Mouse (Mus musculus) right cerebral cortex, postnatal 25 days (tissue): ENCODE data around the gene Hes1.

Experiments used
- DNase-seq: peaks from one replicate; pipeline ENCODE4 v3.0.0; 2022

The Hes1 gene

GRCm38 (mm10) chr16:30052839-30053511, 11.2 kb upstream of the Hes1 start:
- DNase-seq = no peak

- DNase-seq = no peak
Measured at GRCm38 (mm10) chr16:30054541-30054940, 9.6 kb upstream of the Hes1 start.

- no peak for DNase-seq
Measured at GRCm38 (mm10) chr16:30055361-30055889, 8.8 kb upstream of the Hes1 start.

GRCm38 (mm10) chr16:30055927-30056326, 8.3 kb upstream of the Hes1 start:
- no peak for DNase-seq

GRCm38 (mm10) chr16:30056906-30057305, 7.3 kb upstream of the Hes1 start:
- no peak for DNase-seq

GRCm38 (mm10) chr16:30058974-30059717, 5.0 kb upstream of the Hes1 start:
- DNase-seq = peak; percentile 31

GRCm38 (mm10) chr16:30060412-30060811, 3.8 kb upstream of the Hes1 start:
- peak; percentile 31 for DNase-seq

- peak; percentile 22 for DNase-seq
Measured at GRCm38 (mm10) chr16:30062242-30063030, 1.7 kb upstream of the Hes1 start.

- peak; percentile 72 for DNase-seq
Measured at GRCm38 (mm10) chr16:30063121-30063881, 883 bp upstream of the Hes1 start.

- DNase-seq = no peak
Measured at GRCm38 (mm10) chr16:30064613-30065012, 429 bp downstream of the Hes1 start.

- peak; percentile 86 for DNase-seq
Measured at GRCm38 (mm10) chr16:30065077-30065476, 893 bp downstream of the Hes1 start.

GRCm38 (mm10) chr16:30065537-30066183, 1.5 kb downstream of the Hes1 start:
- no peak for DNase-seq

GRCm38 (mm10) chr16:30066184-30066851, 2.1 kb downstream of the Hes1 start:
- peak; percentile 73 for DNase-seq

- DNase-seq = peak; percentile 89
Measured at GRCm38 (mm10) chr16:30066852-30067301, 2.7 kb downstream of the Hes1 start.

GRCm38 (mm10) chr16:30068041-30069020, 4.1 kb downstream of the Hes1 start:
- no peak for DNase-seq

GRCm38 (mm10) chr16:30069580-30069949, 5.4 kb downstream of the Hes1 start:
- DNase-seq = no peak

- peak; percentile 75 for DNase-seq
Measured at GRCm38 (mm10) chr16:30069950-30070770, 6.0 kb downstream of the Hes1 start.

GRCm38 (mm10) chr16:30070771-30071191, 6.6 kb downstream of the Hes1 start:
- DNase-seq = no peak

- no peak for DNase-seq
Measured at GRCm38 (mm10) chr16:30073317-30073716, 9.1 kb downstream of the Hes1 start.
